Mouse (Mus musculus) brain, embryonic 14.5 days (tissue): ENCODE data around the gene Prss48.

Experiments used
- CTCF ChIP-seq: fragments of 200-500 bp; IDR thresholded peaks from 2 replicates; pipeline ENCODE4 v1.5.1; 2012; ENCODE audit warnings: inconsistent platforms, mild to moderate bottlenecking, moderate library complexity, borderline replicate concordance; ENCODE audit not compliant: insufficient read depth, insufficient read length; ENCODE audit errors: extremely low read depth
- POLR2A ChIP-seq: fragments of 200-500 bp; IDR thresholded peaks from 2 replicates; pipeline ENCODE4 v1.6.1; 2012; ENCODE audit warnings: mild to moderate bottlenecking, inconsistent platforms, borderline replicate concordance; ENCODE audit not compliant: poor library complexity, insufficient read depth, insufficient read length, severe bottlenecking; ENCODE audit errors: extremely low read depth

DNA sequence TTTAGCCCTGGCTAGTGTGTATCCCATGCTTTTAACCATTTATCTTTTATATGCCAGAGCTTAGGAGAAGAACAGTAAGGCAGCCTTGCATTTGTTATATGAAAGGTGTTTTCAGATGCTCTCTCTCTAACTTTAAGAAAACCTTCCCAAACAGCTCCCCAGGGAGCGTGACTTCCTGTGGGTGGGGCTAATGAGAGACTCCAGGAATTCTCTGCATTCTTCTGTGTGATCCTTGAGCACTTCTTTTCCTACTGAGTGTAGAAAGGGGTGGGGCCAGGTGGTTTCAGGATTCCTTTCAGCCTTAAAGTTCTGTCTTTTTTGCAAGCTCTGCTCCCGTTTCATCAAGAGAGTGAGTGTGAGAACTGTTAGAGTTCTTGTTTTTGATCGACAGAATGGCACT, 8.3 kb upstream of the Prss48 start:
- no peak for TF ChIP-seq CTCF
- TF ChIP-seq POLR2A = no peak
